Mouse (Mus musculus): ENCODE measurements around the gene Trim8. TPM values are rescaled to one million over a fixed set of nuclear protein-coding genes. Genes with fewer than 3 reads are reported as not detected.

The Trim8 gene
- total RNA-seq, 2 experiments from 2014 or later, result 105 TPM

DNA sequence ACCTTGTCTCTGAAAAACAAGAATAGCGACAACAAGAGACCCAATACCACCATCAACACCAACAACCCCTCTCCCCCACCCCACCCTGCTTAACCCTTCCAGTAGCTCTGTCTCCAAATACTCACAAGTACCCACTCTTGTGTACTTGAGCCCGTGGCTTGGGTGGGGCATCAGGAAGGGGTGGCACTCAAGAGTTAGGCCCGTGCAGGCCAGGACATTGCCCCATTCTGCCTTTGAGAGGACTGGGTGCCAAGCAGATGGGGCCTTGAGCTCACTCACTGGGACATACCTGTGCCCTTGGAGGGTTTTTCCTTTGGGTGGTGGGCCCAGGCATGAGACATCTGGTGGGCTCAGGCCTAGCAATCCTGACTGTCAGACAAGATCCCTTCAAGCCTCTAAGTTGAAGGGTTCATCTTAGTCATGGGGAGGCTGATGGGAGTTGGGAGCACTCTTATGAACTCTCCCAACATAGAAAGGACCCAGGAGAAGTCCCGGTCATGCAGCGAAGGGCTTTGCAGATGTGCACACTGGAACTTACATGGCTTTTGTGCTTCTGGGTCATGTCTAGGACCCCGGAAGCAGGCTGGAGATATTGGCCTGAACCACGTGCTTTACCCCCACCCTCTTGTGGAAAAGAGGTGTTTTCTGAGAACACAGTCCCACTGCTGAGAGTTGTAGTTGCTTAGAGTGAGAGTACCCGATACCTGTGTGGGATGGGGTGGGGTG lies 4.3 kb downstream of the Trim8 start:
- DNase-seq, result no peak

DNA sequence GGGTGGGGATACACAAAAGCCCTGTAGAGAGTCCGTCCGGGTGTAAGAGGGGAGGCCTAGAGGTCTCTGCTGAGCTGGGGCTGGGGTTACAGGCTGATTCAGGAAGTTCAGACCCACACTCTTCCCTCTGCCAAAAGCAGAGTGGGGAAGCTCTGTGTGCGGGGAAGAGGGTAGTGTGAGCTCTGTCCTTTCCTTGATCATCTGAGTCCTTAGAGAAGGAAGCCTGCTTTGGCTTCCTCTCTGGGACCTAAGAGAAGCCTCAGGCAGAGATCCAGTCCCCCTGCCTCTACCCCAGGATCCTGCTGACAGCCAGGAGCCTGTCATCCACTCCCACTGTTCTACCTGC lies 4.8 kb downstream of the Trim8 start:
- DNase-seq, result no peak

DNA sequence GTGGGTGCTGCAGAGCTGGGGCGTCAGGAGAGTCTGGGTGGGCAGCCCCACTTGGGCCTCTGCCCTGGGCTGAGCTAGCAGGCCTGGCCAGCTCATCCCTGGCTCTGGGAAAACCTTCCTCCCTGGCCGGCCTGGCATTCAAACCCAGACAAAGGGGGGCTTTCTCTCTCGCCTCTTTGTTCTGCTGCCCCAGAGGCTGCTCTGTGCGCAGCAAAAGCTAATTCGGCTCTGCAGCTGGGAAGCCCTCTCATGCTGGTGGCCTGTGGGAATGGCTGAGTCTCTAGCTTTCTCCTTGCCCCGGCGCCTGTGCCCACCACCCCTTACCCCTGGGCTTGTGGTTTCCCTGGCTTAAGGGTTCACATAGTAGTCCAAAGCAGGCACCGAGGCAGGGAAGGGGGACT lies 5.7 kb downstream of the Trim8 start:
- DNase-seq, result peak in 1 of 2 experiments; percentile 59

DNA sequence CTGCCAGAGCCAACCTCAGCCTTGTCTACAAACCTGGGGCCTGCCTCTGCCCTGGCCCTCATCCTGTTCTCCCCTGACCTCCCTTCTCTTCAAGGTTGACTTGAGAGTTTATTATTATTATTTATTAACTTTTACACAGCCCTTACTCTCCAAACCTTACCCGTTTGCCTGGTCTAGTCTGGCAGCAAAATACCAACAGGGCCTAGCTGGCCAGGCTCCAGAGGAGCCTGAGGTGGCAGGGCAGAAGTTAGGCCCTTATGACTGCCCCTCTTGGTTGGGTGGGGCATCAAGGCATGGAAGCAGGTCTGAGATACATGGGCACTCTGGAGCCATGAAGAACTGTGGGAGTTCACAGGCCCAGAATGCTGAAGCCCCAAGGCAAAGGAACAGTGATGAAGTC lies 6.3 kb downstream of the Trim8 start:
- no peak for DNase-seq

DNA sequence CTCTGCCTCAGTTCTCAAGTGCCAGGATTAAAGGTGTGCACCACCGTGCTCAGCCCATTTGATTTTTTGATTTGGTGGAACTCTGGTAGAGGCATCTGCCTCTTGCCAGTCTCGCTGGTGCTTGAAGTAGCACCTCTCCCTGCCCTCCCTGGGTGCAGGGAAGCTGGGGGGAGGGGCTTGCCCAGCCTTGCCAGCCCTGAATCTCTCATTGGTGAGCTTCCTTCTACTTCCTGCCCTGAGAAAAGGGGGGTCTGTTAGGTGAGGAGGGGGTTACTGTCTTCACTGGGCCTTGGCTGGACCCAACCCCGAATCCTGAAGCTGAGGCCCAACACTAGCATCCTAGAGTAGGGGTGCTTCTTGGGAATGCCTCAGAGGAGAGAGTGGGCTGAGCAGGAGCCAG lies 7.2 kb downstream of the Trim8 start:
- DNase-seq, result no peak

DNA sequence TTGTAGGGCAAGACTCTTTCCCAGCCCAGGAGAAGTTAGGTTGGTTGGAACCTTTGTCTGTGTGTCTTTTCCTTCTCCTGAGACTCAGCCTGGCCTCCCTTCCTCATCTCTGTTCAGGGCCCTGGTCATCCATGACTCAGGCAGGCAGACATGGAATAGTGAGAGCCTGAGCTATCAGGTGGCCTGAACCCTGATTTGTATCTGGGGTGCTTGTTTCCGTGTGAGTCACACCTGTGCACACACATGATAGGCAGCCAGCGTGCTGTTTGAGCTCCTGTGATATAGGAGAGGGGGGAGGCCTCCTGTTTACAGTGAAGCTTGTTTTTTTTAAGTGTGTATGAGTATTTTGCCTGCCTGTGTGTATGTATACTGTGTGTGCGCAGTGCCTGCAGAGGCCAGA lies 7.7 kb downstream of the Trim8 start:
- DNase-seq, result no peak

DNA sequence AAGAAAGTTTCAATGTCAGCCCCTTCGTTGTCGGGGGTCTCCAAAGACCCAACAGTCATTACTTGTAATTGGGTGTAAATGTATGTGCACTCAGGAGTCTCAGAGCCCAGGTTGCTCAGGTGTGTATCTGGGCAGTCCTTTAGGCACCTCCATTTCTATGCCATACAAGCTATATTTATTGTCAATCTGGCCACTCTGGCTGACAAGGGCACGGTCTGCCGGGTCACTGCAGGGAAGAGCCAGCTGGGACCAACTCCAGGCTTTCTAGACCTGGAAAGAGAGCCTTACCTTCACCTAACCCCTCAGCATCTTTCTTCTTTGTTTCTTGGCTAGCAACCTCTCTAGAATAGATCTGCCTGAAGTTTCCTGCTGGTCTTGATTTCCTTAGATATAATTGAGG lies 8.2 kb downstream of the Trim8 start:
- no peak for DNase-seq

DNA sequence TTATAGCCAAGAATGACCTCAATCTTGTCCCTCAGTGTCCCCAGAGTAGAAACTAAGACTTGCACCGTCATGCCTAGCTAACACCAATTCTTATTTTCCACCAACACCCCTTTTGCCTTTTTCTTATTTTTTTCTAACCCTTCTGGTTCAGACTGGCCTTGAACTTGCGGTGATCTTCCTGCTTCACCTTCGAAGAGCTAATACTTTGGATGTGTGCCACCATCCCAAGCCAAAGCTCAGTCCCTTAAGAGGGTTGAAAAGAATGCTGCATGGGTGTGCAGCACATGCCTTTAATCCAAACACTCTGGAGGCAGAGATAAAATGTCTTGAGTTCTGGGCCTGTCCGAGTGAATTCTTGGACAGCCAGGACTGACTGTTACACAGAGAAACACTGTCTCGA lies 8.9 kb downstream of the Trim8 start:
- no peak for DNase-seq

DNA sequence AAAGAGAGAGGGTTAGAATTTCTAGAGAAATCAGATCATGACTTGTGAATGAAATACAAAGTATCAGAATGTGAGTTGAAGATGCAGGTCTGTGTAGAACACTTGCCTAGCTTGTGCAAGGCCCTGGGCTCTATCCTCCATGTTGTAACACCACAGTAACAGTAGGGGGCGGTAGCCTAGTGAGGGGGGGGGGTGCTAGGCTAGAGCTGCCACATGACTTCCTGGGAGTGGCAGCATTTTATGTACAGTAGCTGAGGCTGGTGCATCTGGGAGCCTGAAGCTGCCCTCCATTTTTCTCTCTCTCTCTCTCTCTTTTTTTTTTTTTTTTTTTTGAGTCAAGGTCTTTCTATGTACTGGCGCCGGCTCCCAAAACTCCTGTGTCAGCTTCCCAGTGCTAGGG lies 9.3 kb downstream of the Trim8 start:
- no peak for DNase-seq

DNA sequence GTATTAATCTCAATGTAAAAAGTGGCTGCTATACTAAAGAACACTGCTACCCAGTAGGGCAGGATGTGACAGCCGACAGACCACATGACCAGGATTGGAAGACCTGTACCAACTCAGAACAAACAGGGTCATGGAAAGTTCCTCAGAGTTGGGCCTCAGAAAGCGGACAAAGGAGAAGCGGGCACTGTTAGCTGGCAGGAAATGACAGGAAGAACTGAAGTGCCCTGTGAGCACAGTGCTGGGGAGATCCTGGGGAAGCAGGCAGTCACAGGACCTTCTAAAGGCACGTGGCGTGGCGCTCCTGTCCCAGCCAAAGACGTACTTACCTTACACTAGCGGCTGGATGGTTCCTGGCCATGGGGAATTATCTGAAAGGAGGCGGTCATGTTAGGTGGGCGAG lies 9.8 kb downstream of the Trim8 start:
- DNase-seq, result no peak

DNA sequence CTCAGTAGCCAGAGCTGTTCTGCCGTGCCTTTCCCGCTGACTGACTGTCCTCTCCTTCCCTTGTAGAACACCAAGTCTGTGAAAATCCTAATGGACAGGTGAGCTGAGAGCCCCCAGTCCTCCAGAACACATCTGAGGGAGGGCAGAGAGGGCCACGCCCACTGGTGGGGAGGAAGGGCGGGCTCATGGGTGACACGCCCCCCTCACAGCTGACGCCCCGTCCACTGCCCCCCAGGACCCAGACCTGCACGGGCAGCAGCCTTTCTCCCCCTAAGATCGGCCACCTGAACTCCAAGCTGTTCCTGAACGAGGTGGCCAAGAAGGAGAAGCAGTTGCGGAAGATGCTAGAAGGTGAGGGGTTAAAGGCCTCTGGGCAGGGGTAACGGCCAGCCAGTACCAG lies 12.9 kb downstream of the Trim8 start:
- no peak for DNase-seq

DNA sequence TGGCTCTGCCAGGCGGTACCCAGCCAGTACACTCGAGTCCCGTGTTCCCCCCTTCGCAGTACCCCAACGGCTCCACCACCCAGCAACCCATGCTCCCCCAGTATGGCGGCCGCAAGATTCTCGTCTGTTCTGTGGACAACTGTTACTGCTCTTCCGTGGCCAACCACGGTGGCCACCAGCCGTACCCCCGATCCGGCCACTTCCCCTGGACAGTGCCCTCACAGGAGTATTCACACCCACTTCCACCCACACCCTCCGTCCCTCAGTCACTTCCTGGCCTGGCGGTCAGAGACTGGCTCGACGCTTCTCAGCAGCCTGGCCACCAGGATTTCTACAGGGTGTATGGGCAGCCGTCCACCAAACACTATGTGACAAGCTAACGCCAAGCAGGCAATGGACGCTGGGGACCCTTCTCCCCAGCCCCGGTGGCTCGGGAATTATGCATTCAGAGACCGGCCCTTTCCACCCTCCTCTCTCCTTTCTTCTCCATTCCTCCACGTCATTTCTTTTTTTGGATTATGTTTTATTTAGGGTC lies 13.9 kb downstream of the Trim8 start:
- DNase-seq, result no peak

DNA sequence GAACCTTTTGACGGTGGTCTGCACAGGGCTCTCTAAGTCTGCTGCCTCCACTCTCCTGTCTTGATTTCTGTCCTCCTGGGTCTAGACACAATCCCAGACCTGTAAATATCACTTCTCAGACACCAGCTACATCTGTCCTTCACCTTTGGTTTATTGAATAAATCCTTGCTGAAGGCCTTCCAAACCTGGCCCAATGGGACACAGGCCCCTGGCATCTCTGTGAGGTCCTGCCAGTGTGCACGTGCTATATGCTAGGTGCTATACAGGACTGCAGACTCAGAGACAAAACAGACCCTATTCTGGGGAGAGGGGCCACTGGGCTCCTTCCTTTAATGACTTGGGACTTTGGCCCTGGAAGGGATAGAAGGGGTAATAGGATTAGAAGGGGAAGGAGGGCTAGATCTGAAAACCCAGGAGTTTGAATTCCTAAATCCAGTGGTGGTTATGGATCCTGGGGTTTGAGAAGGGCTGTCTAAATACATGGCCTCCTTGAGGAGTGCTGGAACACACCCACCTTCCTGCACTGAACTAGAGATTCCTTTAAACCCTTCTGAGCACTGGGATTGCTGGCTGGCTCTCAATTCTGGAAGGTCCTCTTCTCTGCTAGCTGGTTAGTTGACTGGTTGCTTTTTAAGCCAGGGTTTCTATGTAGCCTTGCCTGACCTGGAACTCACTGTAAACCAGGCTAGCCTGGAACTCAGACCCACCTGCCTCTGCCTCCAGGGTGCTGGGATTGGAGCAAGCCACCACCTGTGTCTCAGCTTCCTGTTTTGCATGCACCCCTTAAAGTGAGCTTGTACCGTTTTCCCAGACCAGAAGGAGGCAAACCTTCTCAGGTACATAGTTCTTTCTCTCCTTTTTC lies 15.4 kb downstream of the Trim8 start:
- DNase-seq, result no peak

DNA sequence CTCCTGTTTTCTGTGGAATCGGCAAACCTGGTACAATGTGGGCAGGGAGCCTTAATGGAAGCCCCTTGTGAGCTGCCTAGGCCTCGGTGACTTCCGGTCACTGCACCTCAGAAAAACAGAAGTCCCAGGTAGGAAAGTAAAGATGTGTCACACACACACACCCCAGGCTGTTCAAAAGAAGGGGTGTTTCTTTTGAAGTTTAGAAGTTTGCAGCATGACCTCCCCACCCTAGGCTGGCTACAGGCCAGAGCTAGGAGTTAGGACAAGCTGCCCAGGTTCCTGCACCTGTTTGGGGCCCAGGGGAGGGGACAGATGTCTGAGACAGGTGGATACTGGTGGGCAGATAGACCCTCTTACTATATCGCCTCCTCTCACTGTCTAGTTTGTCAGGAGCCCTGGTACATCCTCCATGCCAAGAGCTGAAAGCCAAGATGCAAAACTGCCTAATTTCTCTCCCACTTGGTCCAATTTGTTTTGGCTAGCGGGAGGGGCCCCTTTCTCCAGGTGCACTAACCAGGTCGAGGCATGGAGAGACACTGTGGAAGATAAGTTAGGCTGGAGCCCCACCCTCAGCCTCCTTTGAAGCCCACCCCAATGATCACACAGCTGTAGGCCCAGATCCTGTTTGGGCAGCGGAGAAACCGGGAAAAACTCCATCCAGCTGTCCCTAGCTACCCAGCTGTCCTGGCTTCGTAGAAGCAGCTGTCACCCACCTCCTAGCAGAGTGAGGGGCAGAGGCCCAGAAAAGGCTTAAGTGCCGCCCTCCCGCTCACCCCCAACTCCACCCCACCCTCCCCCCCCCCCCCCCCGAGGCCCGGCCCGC lies 16.2 kb downstream of the Trim8 start:
- no peak for DNase-seq

DNA sequence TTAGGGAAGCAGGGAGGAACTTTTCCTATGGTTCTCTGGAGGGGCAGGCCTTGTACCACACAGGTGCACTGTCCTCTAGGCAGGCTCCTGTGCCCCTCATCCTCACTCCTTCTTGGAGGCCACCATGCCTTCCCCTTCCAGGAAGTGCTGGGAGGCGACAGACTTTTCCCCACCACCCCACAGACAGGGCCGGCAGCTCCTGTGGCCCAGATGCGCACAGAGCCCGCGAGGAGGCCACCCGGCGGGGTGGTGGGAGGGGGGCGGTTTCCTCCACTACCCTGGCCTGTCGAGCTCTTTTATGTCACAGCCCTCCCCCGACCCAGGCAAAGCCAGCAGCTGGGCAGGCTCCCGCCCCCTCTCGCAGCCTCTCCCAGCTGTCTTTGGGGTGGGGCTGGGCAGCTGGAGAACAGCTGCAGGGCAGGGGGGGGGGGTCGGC lies 16.9 kb downstream of the Trim8 start:
- DNase-seq, result no peak

DNA sequence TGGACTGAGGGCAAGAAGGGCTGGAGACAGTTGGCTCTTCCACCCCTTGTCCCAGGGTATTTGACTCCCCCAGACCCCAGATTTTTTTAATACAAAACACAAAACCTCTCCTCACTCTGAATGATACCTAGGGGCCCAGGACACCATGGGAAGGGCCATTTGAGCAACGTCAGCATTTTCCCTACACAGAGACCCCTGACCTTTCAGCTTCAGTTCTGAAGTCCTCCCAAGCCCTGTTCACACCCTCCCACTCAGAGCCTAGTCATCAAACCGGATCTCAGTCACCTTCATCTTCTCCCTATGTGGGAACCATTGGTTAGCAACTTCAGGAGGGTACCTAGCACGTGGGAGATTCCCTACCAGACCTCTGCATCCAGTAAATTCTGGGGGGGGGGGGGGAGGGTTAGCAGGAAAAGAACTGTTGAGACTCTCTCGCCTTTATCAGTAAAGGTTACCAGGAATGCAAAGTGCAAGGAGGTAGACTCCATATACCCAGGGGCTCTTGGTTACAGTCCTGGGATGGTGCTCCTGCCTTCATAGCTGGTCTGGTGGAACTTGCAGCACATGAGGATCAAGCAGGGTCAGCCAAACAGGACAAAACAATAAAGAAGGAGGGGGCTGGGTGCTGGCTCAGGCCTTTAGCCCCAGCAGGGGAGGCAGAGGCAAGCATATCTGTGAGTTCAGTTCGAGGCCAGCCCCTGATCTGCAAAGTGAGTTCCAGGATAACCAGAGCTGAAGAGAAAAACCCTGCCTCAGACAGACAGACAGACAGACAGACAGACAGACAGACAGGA lies 17.5 kb downstream of the Trim8 start:
- DNase-seq, result no peak

DNA sequence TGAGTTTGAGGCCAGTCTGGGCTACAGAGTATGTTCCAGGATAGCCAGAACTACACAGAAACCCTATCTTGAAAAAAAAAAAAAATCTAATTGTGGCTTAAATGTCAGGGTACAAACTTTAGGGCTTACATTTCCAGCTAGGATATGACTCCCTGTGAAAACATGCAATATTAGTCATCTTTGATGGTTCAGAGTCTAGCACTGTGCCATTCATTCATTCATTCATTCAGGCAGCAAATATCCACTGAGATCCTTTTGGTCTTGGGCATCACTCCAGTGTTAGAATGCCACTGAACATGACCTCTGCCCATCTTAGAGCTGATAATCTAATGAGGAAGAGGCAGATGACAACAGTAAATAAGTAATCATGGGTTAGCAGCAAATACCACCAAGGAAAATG lies 20.2 kb downstream of the Trim8 start:
- no peak for DNase-seq

DNA sequence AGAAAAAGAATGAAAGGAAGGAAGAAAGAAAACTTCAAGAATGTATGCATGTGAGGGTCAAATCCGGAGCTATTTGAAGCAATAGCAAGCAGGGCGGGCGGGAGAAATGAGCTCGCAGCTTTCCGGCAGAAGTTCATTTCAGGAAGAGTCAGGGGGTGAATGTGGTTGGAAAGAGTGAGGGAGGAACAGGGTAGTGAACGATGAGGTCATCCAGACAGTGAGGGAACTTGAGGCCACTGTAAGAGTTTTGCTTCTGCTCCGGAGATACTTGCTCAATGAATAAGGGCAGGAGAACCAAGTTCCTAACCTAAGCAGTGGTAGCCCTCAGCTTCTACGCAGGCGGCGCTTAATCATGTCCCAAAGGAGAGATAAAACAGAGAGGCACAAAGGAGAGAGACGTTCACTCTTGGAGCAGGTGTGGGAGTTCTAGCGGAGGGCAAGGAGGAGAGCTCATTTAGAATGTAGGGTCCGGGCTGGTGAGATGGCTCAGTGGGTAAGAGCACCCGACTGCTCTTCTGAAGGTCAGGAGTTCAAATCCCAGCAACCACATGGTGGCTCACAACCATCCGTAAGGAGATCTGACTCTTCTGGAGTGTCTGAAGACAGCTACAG lies 21.0 kb downstream of the Trim8 start:
- no peak for DNase-seq

DNA sequence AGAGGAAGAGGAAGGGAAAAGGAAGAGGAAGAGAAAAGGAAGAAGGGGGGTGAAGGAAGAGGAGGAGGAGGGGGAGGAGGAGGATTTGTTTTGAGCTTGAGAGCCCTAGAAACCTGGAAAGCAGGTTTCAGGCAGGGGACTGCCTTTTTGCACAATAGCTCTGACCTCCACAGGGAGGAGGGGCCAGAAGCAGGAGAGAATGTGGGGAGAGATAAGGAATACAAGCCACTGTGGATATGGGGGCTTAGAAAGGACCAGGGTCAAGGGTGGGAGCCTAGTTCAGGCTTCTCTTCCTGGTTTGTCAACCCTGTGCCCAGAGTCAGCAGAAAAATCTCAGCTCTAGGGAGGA lies 21.6 kb downstream of the Trim8 start:
- DNase-seq, result no peak

DNA sequence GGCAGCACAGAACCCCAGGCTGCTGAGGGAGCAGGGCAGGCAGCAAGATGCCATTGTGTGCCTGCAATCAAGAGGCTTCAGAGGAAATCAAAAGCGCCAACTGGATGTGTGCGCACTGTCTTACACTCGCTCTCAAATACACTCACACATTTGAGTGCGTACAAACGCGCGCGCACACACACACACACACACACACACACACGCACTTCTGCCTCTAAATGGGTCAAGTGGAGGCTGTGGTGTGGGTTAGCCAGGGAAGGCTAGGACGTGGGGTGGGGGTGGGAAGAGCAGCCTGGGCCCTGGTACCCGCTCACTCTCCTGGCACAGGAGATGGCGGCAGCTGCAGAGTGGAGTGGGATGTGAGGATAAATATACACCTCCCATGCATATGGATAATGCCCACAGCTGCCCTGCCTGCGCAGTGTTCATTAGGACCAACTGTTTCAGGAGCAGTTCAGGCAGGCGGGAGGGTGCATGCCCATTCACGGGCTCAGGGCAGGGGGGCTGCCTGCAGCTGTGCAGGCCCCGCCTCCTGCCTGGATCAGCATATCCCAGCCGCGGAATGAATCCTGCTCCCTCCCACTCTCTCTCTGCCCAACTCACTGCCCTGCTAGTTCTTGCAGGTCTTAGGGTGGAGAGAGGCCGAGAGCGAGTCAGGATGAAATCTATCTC lies 22.1 kb downstream of the Trim8 start:
- peak; percentile 66 to 79 for DNase-seq

DNA sequence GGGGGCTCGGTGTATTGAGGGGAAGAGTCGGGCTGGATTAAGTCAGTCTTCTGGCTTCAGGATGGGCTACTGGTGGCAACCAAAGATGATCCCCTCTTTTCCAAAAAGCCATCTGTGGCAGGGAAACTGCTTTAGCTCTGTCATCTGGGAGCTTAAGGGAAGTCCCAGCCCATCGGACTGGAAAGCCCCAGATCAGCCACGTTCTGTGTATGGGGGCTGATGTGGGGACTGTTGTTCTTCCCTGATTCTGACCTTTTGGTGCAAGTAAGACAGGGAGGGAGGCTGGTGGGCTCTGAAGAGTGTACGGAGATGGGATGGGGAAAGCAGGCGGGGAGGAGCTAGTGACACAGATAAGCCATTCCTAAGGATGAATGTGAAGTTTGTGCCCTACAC lies 22.6 kb downstream of the Trim8 start:
- DNase-seq, result no peak
